Mouse (Mus musculus) limb, embryonic 15.5 days (tissue): ENCODE results near the gene Tex45. TPM values are rescaled to one million over a fixed set of nuclear protein-coding genes. Genes with fewer than 3 reads are reported as not detected.

Source experiments
- ATAC-seq: fragments of 200-750 bp; cut with Nextera tagmentation; 2 replicates; pipeline ENCODE4 v1.8.0; 2017; ENCODE audit warnings: low read depth, moderate TSS enrichment; ENCODE audit not compliant: insufficient number of reproducible peaks, low FRiP score, low TSS enrichment
- H3K27ac ChIP-seq: fragments of 300-500 bp; sonication (generic); 2 replicates; pipeline ENCODE4 v1.5.1; 2015; ENCODE audit warnings: moderate library complexity, mild to moderate bottlenecking, inconsistent platforms
- H3K27me3 ChIP-seq: fragments of 300-500 bp; sonication (generic); 2 replicates; pipeline ENCODE4 v1.6.1; 2015; ENCODE audit warnings: inconsistent platforms
- H3K36me3 ChIP-seq: fragments of 300-500 bp; sonication (generic); 2 replicates; pipeline ENCODE4 v1.6.1; 2015; ENCODE audit warnings: inconsistent platforms
- H3K4me1 ChIP-seq: fragments of 300-500 bp; sonication (generic); 2 replicates; pipeline ENCODE4 v1.6.1; 2015; ENCODE audit warnings: inconsistent platforms
- H3K4me2 ChIP-seq: fragments of 300-500 bp; sonication (generic); 2 replicates; pipeline ENCODE4 v1.6.1; 2015; ENCODE audit warnings: mild to moderate bottlenecking, inconsistent platforms
- H3K4me3 ChIP-seq: fragments of 300-500 bp; sonication (generic); 2 replicates; pipeline ENCODE4 v1.5.1; 2015; ENCODE audit warnings: mild to moderate bottlenecking, inconsistent platforms
- H3K9ac ChIP-seq: fragments of 300-500 bp; sonication (generic); 2 replicates; pipeline ENCODE4 v1.6.1; 2015; ENCODE audit warnings: inconsistent platforms
- H3K9me3 ChIP-seq: fragments of 300-500 bp; sonication (generic); 2 replicates; pipeline ENCODE4 v1.6.1; 2016; ENCODE audit warnings: inconsistent platforms
- whole genome bisulfite sequencing: fragments of 180-500 bp; shearing (Covaris S2); methylation state at CpG from one replicate; pipeline ENCODE4 v1.1.7; 2015; 5-methylcytosine and 5-hydroxymethylcytosine counted together
- polyA plus RNA-seq: library from polyadenylated mRNA; unstranded; fragments of >200 nt; fragmentation: Nextera tagmentation; extraction: Ambion mirVana; gene quantifications from 2 replicates; pipeline ENCODE4 v1.2.1, GENCODE M21; 2015

The Tex45 gene
- not detected in 2 replicates for polyA plus RNA-seq

DNA sequence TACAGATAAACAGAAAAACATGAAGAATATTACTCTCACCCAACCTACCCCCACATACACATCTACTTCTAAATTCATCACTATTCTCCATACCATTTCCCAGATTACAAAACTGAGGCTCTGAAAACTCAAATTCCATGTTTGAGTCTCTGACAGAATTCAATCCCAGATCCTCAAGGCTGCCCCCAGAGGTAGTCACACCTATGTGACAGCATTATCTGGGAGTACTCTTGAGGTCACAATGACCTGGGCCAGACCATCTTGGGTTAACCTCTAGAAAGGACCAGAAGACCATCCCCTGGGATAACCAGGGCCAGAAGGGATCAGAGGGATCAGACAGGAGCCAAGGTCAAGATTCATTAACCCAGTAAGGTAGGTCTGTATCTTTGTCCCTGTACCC, at the start of gene Tex45:
Tex45 (plus strand) TSS at position 301 of the 400 bp plus-strand sequence.
- ATAC-seq, result no peak
- Histone ChIP-seq H3K9ac (no peak within 1 kb of the TSS), H3K27me3 (peaks cover 5% of the 10 kb centered on the region; the same call in 1 of the 2 replicates), H3K36me3 (no peaks in the 10 kb centered on the region), H3K9me3 (no peaks in the 10 kb centered on the region), H3K4me1 (peaks cover 8% of the 10 kb centered on the region; the same call in 1 of the 2 replicates), H3K4me3 (no peak within 1 kb of the TSS), H3K4me2 (no peak within 1 kb of the TSS), H3K27ac (no peak within 1 kb of the TSS)

DNA sequence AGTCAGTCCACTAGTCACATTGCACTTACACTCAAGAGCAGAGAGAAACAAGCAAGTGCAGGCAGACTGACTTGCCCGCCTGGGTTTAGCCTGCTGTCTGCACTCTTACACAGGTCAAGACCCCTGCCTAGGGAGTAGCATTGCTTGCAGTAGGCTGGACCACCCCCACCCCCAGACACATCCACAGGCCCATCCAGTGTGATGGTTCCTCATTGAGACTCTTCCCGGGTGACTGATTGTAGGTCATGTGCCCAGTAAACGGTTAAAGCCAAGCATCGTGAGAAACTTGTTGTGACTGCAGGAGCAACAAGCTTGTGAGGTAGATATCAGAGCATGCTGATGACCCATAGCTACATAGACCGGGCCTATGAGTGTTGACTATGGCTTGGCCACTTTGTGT, 49.2 kb upstream of the Tex45 start:
- Histone ChIP-seq H3K4me3 (no peak overlapping the region), H3K4me2 (no peak overlapping the region), H3K4me1 (peaks cover 25% of the 10 kb centered on the region), H3K27me3 (no peaks in the 10 kb centered on the region), H3K9me3 (no peaks in the 10 kb centered on the region), H3K27ac (no peak overlapping the region), H3K36me3 (no peaks in the 10 kb centered on the region), H3K9ac (no peak overlapping the region)
- 95% methylated on average over 5 of the region's 5 CpGs for WGBS
- no peak for ATAC-seq

DNA sequence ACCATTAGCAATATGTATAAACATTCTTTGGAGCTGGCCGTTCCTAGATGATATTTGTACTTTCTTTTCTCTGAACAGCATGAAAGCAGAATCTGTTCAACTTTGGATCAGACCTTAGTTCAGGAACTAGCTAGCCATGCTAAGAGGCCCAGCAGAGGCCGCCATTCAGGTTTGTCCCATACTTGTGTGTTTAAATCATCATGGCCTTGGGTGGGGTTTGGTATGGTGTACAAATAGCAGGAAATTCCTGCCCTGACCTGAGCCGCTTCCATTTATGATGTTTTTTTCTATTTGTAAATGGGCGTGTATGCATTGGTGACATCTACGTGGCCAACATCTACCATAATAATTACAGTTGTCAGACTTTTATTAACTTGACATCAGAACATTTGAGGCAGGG, 45.4 kb upstream of the Tex45 start:
- ATAC-seq, result no peak
- Histone ChIP-seq H3K36me3 (peaks cover 21% of the 10 kb centered on the region), H3K4me2 (no peak overlapping the region), H3K9ac (no peak overlapping the region), H3K9me3 (no peaks in the 10 kb centered on the region), H3K27ac (no peak overlapping the region), H3K4me1 (peaks cover 5% of the 10 kb centered on the region), H3K4me3 (no peak overlapping the region), H3K27me3 (no peaks in the 10 kb centered on the region)
- 77% methylated on average over 5 of the region's 5 CpGs for WGBS

DNA sequence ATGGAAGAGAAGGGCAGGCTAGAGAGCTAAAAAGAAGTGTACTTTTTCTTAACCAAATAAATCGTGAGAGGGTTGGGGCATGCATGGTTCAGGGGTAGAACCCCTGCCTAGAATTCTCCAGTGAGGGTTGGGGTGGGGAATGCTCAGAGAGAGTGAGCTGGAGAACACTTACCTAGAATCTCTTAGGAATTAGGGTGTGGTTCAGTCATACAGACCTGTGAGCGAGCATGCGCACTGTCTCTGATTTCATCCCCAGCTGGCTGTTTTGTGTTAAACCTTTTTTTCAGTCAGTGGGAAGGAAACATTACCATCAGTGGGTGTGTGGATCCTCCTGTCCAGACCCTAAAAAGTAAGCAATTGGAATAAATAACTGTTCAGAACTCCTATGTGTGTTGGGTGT, 44.5 kb upstream of the Tex45 start:
- ATAC-seq, result no peak
- 81% methylated on average over 3 of the region's 3 CpGs for WGBS

DNA sequence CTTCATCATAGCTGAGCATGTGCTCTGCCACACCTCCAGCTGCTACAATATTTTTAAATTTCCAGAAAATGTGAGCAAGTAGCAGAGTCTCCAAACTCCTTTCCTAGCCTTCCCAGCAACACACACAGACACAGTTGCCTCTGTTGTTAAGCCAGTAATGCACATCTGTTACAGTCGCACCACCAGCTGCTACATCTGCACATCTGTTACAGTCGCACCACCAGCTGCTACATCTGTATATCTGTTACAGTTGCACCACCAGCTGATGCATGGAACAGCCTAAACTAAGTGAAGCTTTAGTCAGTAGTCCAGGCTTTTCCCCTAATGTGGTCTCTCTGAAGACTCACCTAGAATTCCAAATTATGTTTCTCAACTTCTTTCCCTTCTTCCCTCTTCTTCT, 42.2 kb upstream of the Tex45 start:
- peaks cover 49% of the 10 kb centered on the region for H3K36me3 ChIP-seq
- H3K4me3 ChIP-seq, result no peak overlapping the region
- H3K4me2 ChIP-seq, result no peak overlapping the region
- 59% methylated on average over 2 of the region's 2 CpGs for WGBS
- no peaks in the 10 kb centered on the region for H3K27me3 ChIP-seq
- H3K9me3 ChIP-seq, result no peaks in the 10 kb centered on the region
- H3K9ac ChIP-seq, result no peak overlapping the region
- no peak for ATAC-seq
- H3K27ac ChIP-seq, result no peak overlapping the region
- H3K4me1 ChIP-seq, result no peaks in the 10 kb centered on the region

More for the DNA sequence above, 44.5 kb upstream of the Tex45 start:
- Histone ChIP-seq H3K4me1 (no peaks in the 10 kb centered on the region), H3K9me3 (no peaks in the 10 kb centered on the region), H3K27me3 (no peaks in the 10 kb centered on the region), H3K36me3 (peaks cover 27% of the 10 kb centered on the region), H3K4me3 (no peak overlapping the region), H3K27ac (no peak overlapping the region), H3K9ac (no peak overlapping the region), H3K4me2 (no peak overlapping the region)

DNA sequence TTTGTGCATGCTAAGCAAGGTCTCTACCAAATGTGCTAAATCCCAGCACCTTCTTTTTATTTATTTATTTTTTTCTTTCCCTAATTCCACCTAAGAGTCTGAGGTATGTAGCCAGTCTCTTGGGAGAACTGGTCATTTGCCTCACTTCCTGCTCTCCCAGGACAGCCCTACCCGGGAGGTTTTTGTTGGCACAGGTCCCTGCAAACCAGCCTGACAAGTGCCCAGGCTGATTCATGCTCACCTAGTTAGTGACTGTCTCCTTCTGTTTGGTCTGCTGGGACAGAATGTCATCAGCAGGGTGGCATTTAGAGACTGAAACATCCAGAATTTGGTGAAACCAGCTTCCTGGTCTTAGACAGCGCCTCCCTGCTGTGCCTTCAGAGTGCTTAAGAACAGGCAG, 40.7 kb upstream of the Tex45 start:
- H3K36me3 ChIP-seq, result peaks cover 63% of the 10 kb centered on the region
- WGBS, result 64% methylated on average over 2 of the region's 2 CpGs
- ATAC-seq, result no peak
- H3K4me2 ChIP-seq, result no peak overlapping the region
- no peak overlapping the region for H3K4me3 ChIP-seq
- no peaks in the 10 kb centered on the region for H3K9me3 ChIP-seq
- H3K9ac ChIP-seq, result no peak overlapping the region
- H3K4me1 ChIP-seq, result no peaks in the 10 kb centered on the region
- no peak overlapping the region for H3K27ac ChIP-seq
- H3K27me3 ChIP-seq, result no peaks in the 10 kb centered on the region

DNA sequence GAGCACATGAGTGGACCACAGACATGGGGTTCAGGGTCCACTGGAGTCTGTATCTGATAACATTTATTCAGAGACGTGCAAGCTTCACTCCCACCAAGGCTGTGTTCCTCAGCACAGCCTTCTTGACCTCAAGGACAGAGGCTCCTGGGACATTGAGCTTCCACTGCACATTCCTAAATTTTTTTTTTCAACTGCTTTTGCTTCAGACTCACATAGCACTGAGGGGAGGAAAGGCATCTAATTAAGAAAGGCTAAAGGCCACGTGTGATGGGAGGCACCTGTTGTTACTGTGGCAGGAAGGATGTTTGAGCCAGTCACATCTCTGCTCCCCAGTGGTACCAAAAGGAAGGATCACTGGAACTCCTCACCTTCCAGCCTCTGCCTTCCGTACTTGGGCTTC, 39.5 kb upstream of the Tex45 start:
- WGBS, result 80% methylated on average over 3 of the region's 3 CpGs
- H3K27me3 ChIP-seq, result no peaks in the 10 kb centered on the region
- H3K4me3 ChIP-seq, result no peak overlapping the region
- no peak overlapping the region for H3K4me2 ChIP-seq
- H3K36me3 ChIP-seq, result peaks cover 73% of the 10 kb centered on the region
- no peaks in the 10 kb centered on the region for H3K4me1 ChIP-seq
- no peak overlapping the region for H3K27ac ChIP-seq
- no peaks in the 10 kb centered on the region for H3K9me3 ChIP-seq
- H3K9ac ChIP-seq, result no peak overlapping the region
- ATAC-seq, result no peak

DNA sequence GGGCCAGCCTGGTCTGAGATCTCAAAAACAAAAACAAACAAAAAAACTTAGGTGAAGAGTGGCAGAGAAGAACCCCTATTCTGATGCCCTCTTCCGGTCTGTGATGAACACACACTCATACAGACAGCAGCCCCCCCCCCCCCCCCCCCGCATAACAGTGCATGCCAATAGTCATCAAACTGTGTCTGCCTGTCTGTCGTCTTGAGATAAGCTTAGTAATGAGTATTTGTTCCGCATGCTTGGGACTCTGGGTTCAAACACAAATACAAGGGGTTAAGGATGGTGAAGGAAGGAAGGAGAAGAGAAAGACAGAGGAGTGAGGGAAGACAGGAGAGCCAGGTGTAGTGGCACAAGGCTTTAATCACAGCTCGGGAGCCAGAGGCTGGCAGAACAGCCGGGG, 34.2 kb upstream of the Tex45 start:
- no peak for ATAC-seq
- Histone ChIP-seq H3K9me3 (no peaks in the 10 kb centered on the region), H3K27ac (no peak overlapping the region), H3K4me2 (no peak overlapping the region), H3K9ac (no peak overlapping the region), H3K36me3 (peaks cover 91% of the 10 kb centered on the region), H3K4me1 (no peaks in the 10 kb centered on the region), H3K4me3 (no peak overlapping the region), H3K27me3 (no peaks in the 10 kb centered on the region)
- WGBS, result 86% methylated on average over 6 of the region's 6 CpGs

DNA sequence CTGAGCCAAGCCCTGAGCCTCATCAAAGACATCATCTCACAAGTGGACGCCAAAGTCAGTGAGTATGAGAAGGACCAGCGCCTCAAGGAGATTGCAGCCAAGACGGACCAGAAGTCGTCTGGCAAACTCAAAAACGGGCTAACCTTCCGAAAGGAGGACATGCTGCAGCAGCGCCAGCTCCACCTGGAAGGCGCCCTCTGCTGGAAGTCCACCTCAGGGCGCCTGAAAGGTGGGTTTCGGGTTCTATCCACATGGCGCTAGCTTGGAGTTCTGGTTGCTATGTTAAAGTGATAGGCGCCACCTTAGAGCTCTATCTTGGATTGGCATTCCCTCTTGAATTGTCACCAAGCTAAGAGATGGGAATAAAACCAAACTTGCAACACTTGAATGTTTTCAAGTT, 31.2 kb upstream of the Tex45 start:
- Histone ChIP-seq H3K4me1 (no peaks in the 10 kb centered on the region), H3K4me2 (no peak overlapping the region), H3K9me3 (no peaks in the 10 kb centered on the region), H3K27me3 (no peaks in the 10 kb centered on the region), H3K36me3 (peaks cover 72% of the 10 kb centered on the region), H3K4me3 (no peak overlapping the region), H3K27ac (no peak overlapping the region), H3K9ac (no peak overlapping the region)
- ATAC-seq, result no peak
- WGBS, result 80% methylated on average over 12 of the region's 12 CpGs

DNA sequence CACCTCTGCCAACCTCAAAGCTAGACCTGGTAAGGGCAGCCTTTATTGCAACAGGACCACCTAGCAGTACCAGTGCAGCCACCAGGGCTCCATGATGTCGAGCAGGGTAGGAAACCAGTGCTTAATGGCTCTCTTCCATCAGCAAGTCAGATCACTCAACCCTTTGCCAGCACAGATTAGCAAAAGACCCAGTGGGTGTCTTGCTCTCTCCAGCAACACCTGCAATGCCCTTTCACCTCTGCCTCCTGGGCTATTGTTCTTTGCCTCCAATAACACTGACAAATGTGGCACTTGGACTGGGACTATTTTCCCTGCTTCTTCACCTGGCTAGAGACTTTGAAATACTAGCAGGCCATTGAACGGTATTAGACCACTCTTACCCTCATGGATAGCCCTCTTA, 21.4 kb upstream of the Tex45 start:
- no peaks in the 10 kb centered on the region for H3K9me3 ChIP-seq
- WGBS, result 81% methylated on average over 2 of the region's 2 CpGs
- no peak for ATAC-seq

DNA sequence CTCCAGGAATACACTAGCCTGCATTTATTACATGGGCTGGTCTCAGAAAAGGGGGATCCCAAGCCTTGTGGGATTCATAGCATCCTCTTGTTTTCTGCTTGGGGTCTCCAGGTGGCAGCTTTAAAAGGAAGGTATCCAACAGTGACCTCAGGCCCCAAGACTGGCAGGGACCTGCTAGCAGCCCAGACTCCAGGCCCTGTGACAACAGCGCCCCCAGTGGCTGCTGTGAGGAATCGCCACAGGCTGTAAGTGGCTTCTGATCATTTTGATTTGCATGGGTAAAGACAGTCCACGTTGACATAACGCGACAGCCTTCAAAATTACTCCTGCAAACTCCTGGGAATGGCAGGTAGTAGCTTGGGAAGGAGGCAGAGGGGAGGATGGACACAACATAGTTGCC, 20.0 kb upstream of the Tex45 start:
- Histone ChIP-seq H3K4me1 (no peaks in the 10 kb centered on the region), H3K4me3 (no peak overlapping the region), H3K36me3 (peaks cover 92% of the 10 kb centered on the region), H3K4me2 (no peak overlapping the region), H3K9ac (no peak overlapping the region), H3K27me3 (no peaks in the 10 kb centered on the region), H3K9me3 (no peaks in the 10 kb centered on the region), H3K27ac (no peak overlapping the region)
- no peak for ATAC-seq
- WGBS, result 32% methylated on average over 5 of the region's 5 CpGs

More for the DNA sequence above, 21.4 kb upstream of the Tex45 start:
- no peak overlapping the region for H3K4me2 ChIP-seq
- H3K27ac ChIP-seq, result no peak overlapping the region
- no peak overlapping the region for H3K9ac ChIP-seq
- H3K4me3 ChIP-seq, result no peak overlapping the region
- no peaks in the 10 kb centered on the region for H3K4me1 ChIP-seq
- H3K27me3 ChIP-seq, result no peaks in the 10 kb centered on the region
- peaks cover 85% of the 10 kb centered on the region for H3K36me3 ChIP-seq

DNA sequence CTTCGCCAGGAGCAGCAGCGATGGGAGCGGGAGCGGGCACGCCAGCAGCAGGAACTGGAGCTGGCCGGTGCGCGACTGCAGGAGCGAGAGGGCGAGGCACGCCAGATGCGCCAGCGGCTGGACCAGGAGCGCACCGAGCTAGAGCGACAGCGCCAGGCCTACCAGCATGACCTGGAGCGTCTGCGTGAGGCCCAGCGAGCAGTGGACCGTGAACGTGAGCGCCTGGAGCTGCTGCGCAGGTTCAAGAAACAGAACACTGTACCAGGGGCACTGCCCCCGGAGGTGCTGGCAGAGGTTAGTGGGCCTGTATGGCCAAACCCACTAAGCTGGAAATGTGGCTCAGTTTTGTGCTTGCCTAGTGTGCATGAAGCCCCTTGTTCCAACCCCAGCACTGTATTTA, 18.7 kb upstream of the Tex45 start:
- H3K4me2 ChIP-seq, result no peak overlapping the region
- ATAC-seq, result no peak
- no peaks in the 10 kb centered on the region for H3K4me1 ChIP-seq
- no peak overlapping the region for H3K4me3 ChIP-seq
- H3K27ac ChIP-seq, result no peak overlapping the region
- no peaks in the 10 kb centered on the region for H3K27me3 ChIP-seq
- no peak overlapping the region for H3K9ac ChIP-seq
- WGBS, result 96% methylated on average over 25 of the region's 25 CpGs
- peaks cover 94% of the 10 kb centered on the region for H3K36me3 ChIP-seq
- no peaks in the 10 kb centered on the region for H3K9me3 ChIP-seq

DNA sequence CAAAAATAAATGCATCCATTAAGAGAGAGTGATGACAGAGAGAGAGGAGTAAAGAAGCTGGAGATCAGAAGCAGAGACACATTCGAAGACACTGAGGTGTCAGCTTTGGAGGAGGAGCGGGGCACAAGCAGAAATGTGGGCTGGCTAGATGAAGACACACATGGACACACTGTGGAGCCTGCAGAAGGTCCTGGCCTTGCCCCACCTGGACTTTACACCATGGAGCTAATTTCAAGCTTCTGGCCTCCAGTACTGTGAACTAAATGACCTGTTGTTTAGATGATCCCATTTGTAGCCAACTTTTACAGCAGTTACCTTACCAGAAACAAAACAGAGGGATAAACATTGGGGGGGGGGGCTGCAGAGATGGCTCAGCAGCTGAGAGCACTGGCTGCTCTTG, 7.4 kb upstream of the Tex45 start:
- Histone ChIP-seq H3K4me1 (peaks cover 8% of the 10 kb centered on the region; the same call in 1 of the 2 replicates), H3K4me3 (no peak overlapping the region), H3K27ac (no peak overlapping the region), H3K9me3 (no peaks in the 10 kb centered on the region), H3K27me3 (no peaks in the 10 kb centered on the region), H3K36me3 (peaks cover 17% of the 10 kb centered on the region; the same call in 1 of the 2 replicates), H3K4me2 (no peak overlapping the region), H3K9ac (no peak overlapping the region)
- ATAC-seq, result no peak
- 85% methylated on average over 2 of the region's 2 CpGs for WGBS
